Mouse (Mus musculus): Measurements from ENCODE around the gene Rad50.
A peak's percentile ranks its signal among the peaks of the same experiment; 100 is the strongest.

The Rad50 gene

GRCm38 (mm10) chr11:53635590-53636182, 71.4 kb downstream of the Rad50 start:
- TF ChIP-seq POU5F1 (IDR thresholded peaks at IDR 0.05; ENCODE audit: borderline replicate concordance, low read length) (no peak), NANOG (IDR thresholded peaks at IDR 0.05; ENCODE audit: borderline replicate concordance, low read length) (no peak), CTCF (conservative IDR thresholded peaks at IDR 0.05; ENCODE audit: low read length) (no peak)
- H3K4me3 ChIP-seq (replicated peaks; ENCODE audit: low read length), result peak overlapping the region; percentile 68
- H3K4me1 ChIP-seq (replicated peaks; ENCODE audit: low read depth, low read length), result peaks cover 32% of the 10 kb centered on the region
- H3K36me3 ChIP-seq (ENCODE audit: insufficient read depth, low read length), result no peaks in the 10 kb centered on the region
- H3K9me3 ChIP-seq (ENCODE audit: low read length), result no peaks in the 10 kb centered on the region
- H3K27me3 ChIP-seq (ENCODE audit: insufficient read depth, low read length), result peaks cover 60% of the 10 kb centered on the region

- H3K4me1 ChIP-seq (replicated peaks; ENCODE audit: low read depth, low read length), result peaks cover 30% of the 10 kb centered on the region
- H3K9me3 ChIP-seq (ENCODE audit: low read length), result no peaks in the 10 kb centered on the region
- no peak within 1 kb of the TSS for H3K4me3 ChIP-seq (replicated peaks; ENCODE audit: low read length)
- peaks cover 54% of the 10 kb centered on the region for H3K27me3 ChIP-seq (ENCODE audit: insufficient read depth, low read length)
- H3K36me3 ChIP-seq (ENCODE audit: insufficient read depth, low read length), result no peaks in the 10 kb centered on the region
- no peak for TF ChIP-seq POU5F1 (IDR thresholded peaks at IDR 0.05; ENCODE audit: borderline replicate concordance, low read length)
- TF ChIP-seq CTCF (conservative IDR thresholded peaks at IDR 0.05; ENCODE audit: low read length), result no peak
- no peak for TF ChIP-seq NANOG (IDR thresholded peaks at IDR 0.05; ENCODE audit: borderline replicate concordance, low read length)
These were observed 72.6 kb downstream of the Rad50 start, which contains the start of gene Il13 for GRCm38 (mm10) chr11:53634556-53634955. Gene Il13, minus strand, starts transcription at chr11:53634702.

DNA sequence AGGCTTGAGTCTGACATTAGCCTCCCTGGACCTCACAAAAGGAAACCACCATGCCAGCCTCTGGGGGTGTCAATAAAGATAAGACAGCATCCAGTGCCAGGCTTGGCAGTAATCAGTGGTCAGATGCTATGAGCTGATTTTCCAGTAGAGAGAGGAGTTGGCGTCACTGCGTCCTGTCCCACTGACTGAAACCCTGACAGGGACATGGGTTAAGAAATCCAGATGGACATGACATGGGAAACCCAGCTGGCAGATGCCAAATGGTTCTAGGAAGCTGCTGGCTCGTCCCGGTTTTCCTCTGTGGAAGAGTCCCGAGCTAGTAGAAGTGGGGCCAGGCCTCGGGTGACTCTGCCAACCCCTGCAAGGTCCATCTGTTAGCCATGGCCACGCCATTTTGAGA, 73.5 kb downstream of the Rad50 start:
- no peaks in the 10 kb centered on the region for H3K9me3 ChIP-seq (ENCODE audit: low read length)
- no peaks in the 10 kb centered on the region for H3K36me3 ChIP-seq (ENCODE audit: insufficient read depth, low read length)
- H3K27me3 ChIP-seq (ENCODE audit: insufficient read depth, low read length), result peaks cover 49% of the 10 kb centered on the region
- no peak overlapping the region for H3K4me3 ChIP-seq (replicated peaks; ENCODE audit: low read length)
- TF ChIP-seq CTCF (conservative IDR thresholded peaks at IDR 0.05; ENCODE audit: low read length), result no peak
- TF ChIP-seq NANOG (IDR thresholded peaks at IDR 0.05; ENCODE audit: borderline replicate concordance, low read length), result no peak
- no peak for TF ChIP-seq POU5F1 (IDR thresholded peaks at IDR 0.05; ENCODE audit: borderline replicate concordance, low read length)
- H3K4me1 ChIP-seq (replicated peaks; ENCODE audit: low read depth, low read length), result peaks cover 30% of the 10 kb centered on the region

DNA sequence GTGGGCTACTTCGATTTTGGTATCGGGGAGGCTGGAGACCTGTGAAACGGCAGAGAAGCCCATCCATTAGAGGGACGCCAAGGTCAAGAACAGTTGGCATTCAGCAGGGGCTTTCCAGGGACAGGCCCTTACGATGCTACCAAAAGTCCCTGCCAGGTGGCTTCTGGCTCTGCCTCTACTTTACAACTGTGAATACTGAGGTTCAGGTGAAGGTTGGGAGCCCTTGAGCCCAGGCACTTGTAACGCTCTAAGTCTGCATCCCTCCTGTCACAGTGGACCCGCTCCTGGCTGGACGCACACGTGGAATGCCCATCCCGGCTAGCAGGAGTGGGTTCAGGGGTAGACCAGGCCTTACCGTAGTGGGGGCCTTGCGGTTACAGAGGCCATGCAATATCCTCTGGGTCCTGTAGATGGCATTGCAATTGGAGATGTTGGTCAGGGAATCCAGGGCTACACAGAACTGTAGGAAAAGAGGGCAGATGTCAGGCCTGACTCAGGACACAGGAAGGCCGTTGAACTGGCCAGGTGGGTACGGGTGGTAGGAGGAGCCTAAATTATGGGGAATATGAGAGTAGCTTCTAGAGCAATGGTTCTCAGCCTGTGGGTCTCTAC, 74.9 kb downstream of the Rad50 start:
- Histone ChIP-seq H3K9me3 (ENCODE audit: low read length) (no peaks in the 10 kb centered on the region), H3K4me3 (replicated peaks; ENCODE audit: low read length) (no peak overlapping the region), H3K27me3 (ENCODE audit: insufficient read depth, low read length) (peaks cover 40% of the 10 kb centered on the region), H3K36me3 (ENCODE audit: insufficient read depth, low read length) (no peaks in the 10 kb centered on the region), H3K4me1 (replicated peaks; ENCODE audit: low read depth, low read length) (peaks cover 23% of the 10 kb centered on the region)
- TF ChIP-seq POU5F1 (IDR thresholded peaks at IDR 0.05; ENCODE audit: borderline replicate concordance, low read length), result no peak
- TF ChIP-seq CTCF (conservative IDR thresholded peaks at IDR 0.05; ENCODE audit: low read length), result peak; percentile 74

GRCm38 (mm10) chr11:53627859-53628258, 79.3 kb downstream of the Rad50 start:
- no peak overlapping the region for H3K4me3 ChIP-seq (replicated peaks; ENCODE audit: low read length)
- TF ChIP-seq POU5F1 (IDR thresholded peaks at IDR 0.05; ENCODE audit: borderline replicate concordance, low read length) (no peak), NANOG (IDR thresholded peaks at IDR 0.05; ENCODE audit: borderline replicate concordance, low read length) (no peak), CTCF (conservative IDR thresholded peaks at IDR 0.05; ENCODE audit: low read length) (peak; percentile 84)

DNA sequence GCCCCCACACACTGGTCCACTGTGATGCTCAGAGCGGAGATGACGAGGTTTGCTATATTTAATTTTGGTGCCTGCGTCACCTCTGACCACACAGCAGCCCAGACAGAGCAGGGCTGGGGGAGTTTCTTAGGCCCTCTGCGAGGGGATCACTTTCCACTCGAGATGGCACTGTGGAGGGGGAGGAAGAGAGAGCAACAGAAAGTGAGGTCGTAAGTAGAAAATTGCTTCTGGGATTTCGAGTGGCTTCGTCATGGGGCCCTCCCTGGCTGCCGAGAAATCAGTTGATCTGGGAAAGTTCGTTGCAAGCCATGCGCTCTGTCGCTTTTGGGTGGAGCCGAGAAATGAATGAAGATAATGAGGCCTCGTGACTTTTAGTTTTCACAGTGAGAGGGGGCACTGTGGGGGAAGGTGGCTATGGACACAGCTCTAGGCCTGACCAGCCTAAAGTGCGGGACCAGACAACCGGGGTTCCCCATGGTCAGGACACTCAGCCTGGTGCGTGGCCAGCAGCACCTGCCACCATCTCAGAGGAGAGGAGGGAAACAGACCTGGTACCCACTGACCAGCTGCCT, 80.2 kb downstream of the Rad50 start:
- TF ChIP-seq NANOG (IDR thresholded peaks at IDR 0.05; ENCODE audit: borderline replicate concordance, low read length), result no peak
- H3K4me3 ChIP-seq (replicated peaks; ENCODE audit: low read length), result no peak overlapping the region
- peaks cover 1% of the 10 kb centered on the region; the same call in 1 of the 2 replicates for H3K4me1 ChIP-seq (replicated peaks; ENCODE audit: low read depth, low read length)
- peaks cover 4% of the 10 kb centered on the region; the same call in 1 of the 2 replicates for H3K9me3 ChIP-seq (ENCODE audit: low read length)
- no peaks in the 10 kb centered on the region for H3K36me3 ChIP-seq (ENCODE audit: insufficient read depth, low read length)
- H3K27me3 ChIP-seq (ENCODE audit: insufficient read depth, low read length), result peaks cover 3% of the 10 kb centered on the region

More at GRCm38 (mm10) chr11:53627859-53628258, 79.3 kb downstream of the Rad50 start:
- Histone ChIP-seq H3K27me3 (ENCODE audit: insufficient read depth, low read length) (peaks cover 3% of the 10 kb centered on the region), H3K36me3 (ENCODE audit: insufficient read depth, low read length) (no peaks in the 10 kb centered on the region), H3K9me3 (ENCODE audit: low read length) (peaks cover 4% of the 10 kb centered on the region; the same call in 1 of the 2 replicates), H3K4me1 (replicated peaks; ENCODE audit: low read depth, low read length) (peaks cover 5% of the 10 kb centered on the region; the same call in 1 of the 2 replicates)

DNA sequence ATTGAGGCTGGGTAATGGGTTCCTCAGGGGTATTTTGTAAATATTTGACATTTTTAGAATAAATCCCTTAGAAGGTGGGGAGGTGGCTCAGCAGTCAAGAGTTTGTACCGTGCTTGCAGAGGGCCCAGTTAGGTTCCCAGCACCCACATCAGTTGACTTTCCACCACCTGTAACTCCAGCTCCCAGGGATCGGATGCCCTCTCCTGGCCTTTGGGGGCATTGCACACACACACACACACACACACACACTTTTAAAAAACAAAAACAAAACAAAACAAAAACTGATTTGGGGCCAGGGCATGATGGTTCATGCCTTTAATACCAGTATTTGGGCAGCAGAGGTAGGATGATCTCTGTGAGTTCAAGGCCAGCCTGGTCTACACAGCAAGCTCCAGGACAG, 83.0 kb downstream of the Rad50 start:
- Histone ChIP-seq H3K4me3 (replicated peaks; ENCODE audit: low read length) (no peak overlapping the region), H3K27me3 (ENCODE audit: insufficient read depth, low read length) (peaks cover 9% of the 10 kb centered on the region), H3K36me3 (ENCODE audit: insufficient read depth, low read length) (no peaks in the 10 kb centered on the region), H3K9me3 (ENCODE audit: low read length) (peaks cover 4% of the 10 kb centered on the region; the same call in 1 of the 2 replicates), H3K4me1 (replicated peaks; ENCODE audit: low read depth, low read length) (peaks cover 6% of the 10 kb centered on the region)
- no peak for TF ChIP-seq NANOG (IDR thresholded peaks at IDR 0.05; ENCODE audit: borderline replicate concordance, low read length)
- peak; percentile 50 for TF ChIP-seq CTCF (conservative IDR thresholded peaks at IDR 0.05; ENCODE audit: low read length)

DNA sequence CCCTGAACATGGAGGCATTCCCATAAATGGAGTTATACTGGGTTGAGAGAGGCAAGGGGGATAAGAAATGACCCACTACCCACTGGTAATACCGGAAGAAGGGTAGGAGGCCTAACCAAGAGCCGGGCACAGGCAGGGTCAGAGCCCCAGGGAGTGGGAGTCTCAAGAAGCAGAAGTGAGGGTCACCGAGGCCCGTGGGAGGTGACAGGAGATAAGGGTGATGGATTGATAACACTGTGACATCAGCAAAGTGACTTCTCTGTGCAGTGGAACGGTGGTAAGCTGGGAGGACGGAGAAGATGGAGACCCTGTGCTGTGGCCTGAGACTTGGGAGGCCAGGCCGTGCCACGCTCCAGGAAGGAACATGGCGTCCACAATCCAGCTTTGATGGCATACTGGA, 83.5 kb downstream of the Rad50 start:
- TF ChIP-seq POU5F1 (IDR thresholded peaks at IDR 0.05; ENCODE audit: borderline replicate concordance, low read length) (no peak), NANOG (IDR thresholded peaks at IDR 0.05; ENCODE audit: borderline replicate concordance, low read length) (no peak), CTCF (conservative IDR thresholded peaks at IDR 0.05; ENCODE audit: low read length) (no peak)
- peaks cover 14% of the 10 kb centered on the region for H3K27me3 ChIP-seq (ENCODE audit: insufficient read depth, low read length)
- H3K36me3 ChIP-seq (ENCODE audit: insufficient read depth, low read length), result no peaks in the 10 kb centered on the region
- H3K9me3 ChIP-seq (ENCODE audit: low read length), result peaks cover 4% of the 10 kb centered on the region; the same call in 1 of the 2 replicates
- no peak overlapping the region for H3K4me3 ChIP-seq (replicated peaks; ENCODE audit: low read length)
- H3K4me1 ChIP-seq (replicated peaks; ENCODE audit: low read depth, low read length), result peaks cover 6% of the 10 kb centered on the region
